Mouse (Mus musculus) retina, adult 2 months (tissue): Measurements from ENCODE around the gene Gm5431.
"Not testable (repeated sequence)": the region's sequence is repeated elsewhere in the genome, so short reads cannot be mapped to it uniquely, and the experiment has no call there.

ENCODE experiments used
- DNase-seq: peaks from one replicate; pipeline ENCODE4 v3.0.0-alpha.2; 2012; ENCODE audit warnings: low read depth, low spot score

The Gm5431 gene

DNA sequence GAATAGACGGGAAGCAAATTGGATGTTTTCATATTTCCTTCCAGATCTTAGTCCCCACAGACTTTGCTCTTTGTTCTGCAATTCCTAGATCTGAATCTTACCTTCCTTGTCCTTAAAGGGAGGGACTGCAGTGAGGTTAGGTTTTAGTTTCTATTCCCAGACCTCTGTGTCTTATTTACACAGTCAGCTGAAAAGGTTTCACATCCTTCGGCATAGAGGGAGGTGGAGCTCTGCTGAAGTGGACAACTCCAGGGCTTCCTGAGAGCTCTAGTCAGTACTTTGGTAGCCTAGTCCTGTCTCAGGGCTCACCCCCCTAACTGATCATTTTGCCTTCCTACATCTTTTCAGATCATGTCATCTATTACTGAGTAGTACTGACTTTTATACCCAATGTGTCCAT lies at the start of gene Gm5431:
Gene Gm5431, minus strand, starts transcription at position 194 of the 400 bp plus-strand sequence.
- DNase-seq, result no peak

DNA sequence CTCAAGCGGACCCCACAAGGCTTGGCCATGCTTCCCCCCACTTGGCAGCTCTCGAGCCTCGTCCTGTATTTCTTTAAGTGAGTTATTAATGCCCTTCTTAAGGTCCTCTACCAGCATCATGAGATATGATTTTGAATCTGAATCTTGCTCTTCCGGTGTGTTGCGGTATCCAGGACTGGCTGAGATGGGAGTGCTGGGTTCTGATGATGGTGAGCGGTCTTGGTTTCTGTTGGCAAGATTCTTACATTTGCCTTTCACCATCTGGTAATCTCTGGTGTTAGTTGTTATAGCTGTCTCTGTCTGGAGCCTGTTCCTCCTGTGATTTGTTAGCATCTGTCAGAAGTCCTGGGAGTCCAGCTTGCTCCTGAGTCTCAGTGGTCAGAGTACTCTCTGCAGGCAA lies 44.1 kb upstream of the Gm5431 start, which contains the start of gene Psme2b:
Gene Psme2b, minus strand, starts transcription at position 101 of the 400 bp plus-strand sequence.
- DNase-seq, result not testable (repeated sequence)

DNA sequence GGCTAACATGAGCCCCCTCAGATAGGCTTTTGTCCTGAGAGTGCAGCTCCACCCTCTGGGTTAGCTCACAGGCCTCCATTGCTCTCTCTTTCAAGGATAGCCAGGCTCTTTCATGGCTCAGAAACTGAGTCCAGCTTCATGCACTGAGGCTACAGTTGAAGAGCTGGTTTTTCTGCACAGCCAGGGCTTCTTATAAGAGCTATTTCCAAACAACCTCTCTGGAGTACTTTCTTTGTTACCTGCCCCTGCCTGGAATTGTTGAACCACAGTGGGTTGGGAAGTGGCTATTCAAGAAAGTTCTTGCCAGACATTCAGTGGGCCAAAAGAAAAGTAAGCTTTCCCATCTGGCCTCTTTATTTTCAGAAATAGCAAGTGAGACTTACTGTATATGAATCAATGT lies 37.3 kb upstream of the Gm5431 start:
- not testable (repeated sequence) for DNase-seq

DNA sequence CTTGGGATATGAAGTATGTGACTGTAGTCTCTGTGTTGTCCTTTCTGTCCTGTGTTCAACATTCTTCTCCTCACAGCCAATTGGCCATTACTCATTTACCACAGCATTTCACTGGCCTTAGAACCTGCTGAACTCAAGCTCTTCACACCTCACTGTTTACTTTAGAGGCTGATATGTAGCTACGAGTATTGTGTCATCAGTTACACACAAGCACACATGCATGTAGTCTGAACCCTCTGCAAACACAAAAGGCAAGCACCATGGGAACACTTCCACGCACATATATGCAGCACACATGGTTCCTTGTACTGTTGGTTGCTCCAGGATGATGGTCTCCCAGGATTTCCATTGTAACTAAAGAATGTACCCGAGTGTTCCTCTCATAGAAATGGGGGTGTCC lies 33.3 kb upstream of the Gm5431 start:
- DNase-seq, result not testable (repeated sequence)

DNA sequence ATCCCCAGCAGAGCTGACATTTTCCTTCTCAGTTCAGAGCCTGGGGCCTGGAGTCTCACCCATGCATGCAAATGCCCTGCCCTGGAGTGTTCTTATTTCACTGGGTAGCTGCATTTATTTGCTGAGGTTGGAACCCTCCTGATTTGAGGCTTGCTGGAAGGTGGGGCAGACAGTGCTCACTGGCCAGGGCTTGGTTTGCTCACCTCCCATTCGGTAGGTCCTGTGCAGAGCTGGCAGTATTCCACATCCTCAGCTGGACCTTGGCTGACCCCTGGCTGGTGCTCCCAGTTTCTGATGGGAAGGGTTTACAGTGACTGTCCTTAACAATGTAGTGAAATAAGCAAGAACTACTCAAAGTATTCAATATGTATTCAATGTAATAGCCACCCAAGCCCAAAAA lies 31.9 kb upstream of the Gm5431 start:
- DNase-seq, result not testable (repeated sequence)

DNA sequence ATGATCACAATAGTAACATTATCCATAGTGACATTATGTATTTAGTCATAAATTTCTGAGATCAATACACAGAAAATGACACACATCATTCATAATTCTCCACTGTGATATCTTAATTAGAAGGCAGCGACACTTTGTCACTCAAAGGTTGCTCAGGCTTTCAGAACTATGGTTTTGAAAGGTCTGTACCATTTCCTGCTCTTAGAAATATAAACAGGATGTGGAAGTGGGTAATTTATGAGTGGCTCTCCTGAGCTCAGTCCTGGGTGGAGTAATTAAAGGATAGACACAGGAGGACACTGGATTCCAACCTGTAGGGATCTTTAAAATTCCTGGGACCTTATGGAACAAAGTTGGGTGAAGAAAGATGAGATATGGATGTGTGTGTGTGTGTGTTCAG lies 31.4 kb upstream of the Gm5431 start:
- not testable (repeated sequence) for DNase-seq

DNA sequence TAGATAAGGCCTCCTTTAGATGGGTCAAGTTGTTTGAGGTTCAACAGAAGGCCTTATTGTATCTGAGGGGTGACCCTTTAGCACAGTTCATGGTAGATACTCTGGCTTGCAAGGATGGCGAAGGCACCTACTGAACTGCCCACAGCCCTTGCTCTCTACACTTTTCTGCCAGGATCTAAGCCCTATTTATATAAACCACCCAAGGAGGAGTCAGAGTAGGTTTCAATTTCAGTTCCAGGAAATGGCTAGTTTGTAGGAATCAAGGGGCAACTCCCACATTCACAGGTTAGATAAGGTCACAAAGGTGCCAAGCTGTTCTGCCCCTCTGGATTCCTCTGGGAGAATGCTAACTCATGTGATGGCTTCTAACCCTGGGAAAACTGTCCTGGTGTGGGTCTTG lies 26.1 kb upstream of the Gm5431 start:
- not testable (repeated sequence) for DNase-seq

DNA sequence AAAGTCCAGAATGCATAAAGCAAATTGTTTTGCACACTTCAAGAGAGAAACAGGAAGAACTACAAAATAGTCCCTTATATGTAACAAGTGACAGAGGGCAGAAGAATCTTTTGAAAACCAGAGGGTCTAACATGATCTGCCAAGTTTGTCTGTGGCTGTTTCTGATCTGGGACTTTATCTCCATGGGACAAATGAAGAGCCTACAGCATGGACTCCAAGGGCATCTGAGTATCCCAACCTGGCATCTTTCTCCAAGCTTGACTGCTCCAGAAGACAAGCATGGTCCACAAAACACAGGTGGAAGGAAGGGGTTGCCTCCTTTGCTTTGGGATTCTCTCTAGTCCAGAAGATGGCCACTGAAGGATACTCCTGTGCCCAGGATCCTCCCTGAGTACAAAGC lies 24.4 kb upstream of the Gm5431 start:
- DNase-seq, result not testable (repeated sequence)

DNA sequence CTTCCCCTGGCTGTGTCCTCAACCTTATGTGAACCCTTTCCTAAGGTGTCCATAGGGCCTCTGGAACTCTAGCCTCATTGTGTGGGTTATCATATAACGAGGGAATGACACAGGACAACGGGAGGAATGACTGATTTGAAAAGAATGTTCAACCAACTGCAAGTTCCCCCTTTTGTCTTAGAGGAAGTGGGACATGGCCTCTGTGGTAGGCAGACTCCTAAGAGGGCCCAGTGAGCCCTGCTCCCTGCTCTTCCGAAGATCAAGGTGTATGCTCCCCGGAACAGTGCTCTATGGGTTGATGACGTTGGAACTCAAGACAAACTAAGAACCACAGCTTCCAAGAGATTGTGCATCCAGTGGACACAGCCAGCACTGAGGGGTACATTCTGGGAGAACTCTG lies 21.8 kb upstream of the Gm5431 start:
- not testable (repeated sequence) for DNase-seq

DNA sequence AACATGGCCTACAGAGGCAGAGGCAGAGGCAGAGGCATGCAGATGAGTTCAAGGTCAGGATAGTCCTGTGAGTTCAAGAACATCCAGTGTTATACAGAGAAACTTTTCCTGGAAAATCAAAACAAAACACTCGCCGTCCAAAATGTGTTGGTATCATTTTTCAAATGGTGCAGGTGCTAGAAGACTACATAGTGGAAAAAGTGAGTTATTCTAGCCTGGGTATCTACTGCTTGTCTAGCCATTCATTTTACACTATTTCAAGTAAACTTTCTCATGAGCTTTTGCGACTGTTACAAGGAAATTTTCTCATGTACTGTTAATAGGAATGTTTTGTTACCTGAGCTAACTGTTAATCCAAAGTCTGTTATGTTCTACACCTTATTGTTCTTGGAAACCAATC lies 16.4 kb upstream of the Gm5431 start:
- no peak for DNase-seq

DNA sequence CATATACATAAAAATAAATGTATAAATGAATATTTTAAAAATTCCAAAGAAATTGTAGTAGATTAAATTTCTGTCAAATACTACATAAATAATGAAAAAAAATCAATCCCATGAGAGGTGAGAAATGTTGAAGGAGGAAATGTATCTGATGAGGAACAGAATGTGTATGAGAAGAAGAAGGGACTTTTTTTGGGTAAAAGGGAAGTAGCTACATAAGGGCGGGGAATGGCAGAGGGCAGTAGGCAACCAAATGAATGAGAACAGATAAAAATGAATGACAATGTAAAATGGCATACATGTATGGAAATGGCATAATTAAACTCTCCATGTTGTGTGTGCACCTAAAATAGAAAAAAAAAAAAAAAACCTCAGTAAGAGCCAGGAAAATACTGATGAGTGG lies 11.6 kb upstream of the Gm5431 start:
- no peak for DNase-seq

DNA sequence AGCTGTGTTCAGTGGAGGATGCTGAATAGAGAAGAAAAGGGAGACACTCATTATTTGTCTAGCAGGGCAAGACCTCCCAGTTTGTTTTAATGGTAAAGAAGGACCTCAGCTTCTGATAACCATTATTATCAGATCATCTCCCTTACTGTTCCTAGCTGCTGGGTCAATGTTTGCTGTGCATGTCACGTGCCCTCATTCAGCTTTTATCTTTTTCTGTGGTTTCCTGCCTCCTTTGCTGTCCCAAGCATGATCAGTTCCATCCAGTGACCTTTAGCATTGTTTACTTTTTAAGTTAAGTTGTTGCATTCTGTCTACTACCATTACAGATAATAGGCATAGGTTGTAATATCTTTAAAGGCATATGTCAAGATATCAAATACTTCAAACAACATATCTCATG lies 6.4 kb upstream of the Gm5431 start:
- DNase-seq, result no peak

DNA sequence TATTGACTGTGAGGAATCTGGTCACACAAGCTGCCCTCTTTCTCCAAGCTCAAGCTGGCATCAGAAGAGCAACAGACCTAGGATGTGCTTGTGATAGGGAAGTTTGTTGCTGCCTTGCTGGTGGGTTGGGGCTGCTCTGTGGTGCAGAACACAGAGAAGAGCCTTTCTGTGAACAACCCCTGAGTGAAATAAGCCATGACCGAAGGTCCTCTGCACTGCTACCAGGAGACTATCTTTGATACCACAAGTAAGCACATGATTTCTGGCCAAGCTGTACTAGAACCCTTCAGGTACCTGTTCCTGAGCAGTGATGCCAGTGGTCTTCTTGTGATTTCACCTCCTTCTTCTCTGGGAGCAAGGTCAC lies 465 bp downstream of the Gm5431 start:
- not testable (repeated sequence) for DNase-seq

DNA sequence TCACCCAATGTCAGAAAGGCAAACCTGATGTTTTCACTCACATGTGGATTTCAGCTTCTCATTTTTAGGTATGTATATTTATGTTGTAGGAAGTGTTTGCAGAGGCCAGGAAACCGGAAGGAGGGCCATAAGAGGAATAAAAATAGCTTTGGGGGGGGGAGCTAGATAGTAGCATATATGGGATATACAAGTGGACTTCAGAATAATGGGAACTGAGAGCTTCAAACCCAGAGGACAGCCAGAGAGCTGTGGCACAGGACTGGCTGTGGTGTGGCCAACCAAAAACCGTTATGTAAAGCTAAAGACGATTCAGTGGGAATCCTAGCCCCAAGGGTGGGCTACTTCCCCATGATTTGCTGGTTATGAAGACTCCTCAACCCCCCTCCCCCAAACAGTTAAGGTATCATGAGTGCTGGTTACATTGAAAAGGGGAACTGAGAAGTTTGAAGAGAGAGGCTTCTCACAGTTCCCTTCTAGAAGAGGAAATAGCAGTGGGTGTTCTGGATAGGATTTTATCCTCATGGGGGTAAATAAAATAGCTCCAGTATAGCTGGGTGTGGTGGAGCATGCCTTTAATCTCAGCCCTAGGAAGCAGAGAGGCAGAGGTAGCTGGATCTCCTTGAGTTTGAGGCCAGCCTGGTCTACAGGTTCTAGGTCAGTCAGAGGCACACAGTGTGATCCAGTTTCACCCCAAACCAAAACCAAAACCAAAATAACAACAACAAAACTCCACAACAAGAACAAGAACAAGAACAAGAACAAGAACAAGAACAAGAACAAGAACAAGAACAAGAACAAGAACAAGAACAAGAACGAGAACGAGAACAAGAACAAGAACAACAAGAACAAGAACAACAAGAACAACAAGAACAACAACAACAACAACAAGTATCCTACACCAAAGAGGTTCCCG lies 1.1 kb downstream of the Gm5431 start:
- not testable (repeated sequence) for DNase-seq

DNA sequence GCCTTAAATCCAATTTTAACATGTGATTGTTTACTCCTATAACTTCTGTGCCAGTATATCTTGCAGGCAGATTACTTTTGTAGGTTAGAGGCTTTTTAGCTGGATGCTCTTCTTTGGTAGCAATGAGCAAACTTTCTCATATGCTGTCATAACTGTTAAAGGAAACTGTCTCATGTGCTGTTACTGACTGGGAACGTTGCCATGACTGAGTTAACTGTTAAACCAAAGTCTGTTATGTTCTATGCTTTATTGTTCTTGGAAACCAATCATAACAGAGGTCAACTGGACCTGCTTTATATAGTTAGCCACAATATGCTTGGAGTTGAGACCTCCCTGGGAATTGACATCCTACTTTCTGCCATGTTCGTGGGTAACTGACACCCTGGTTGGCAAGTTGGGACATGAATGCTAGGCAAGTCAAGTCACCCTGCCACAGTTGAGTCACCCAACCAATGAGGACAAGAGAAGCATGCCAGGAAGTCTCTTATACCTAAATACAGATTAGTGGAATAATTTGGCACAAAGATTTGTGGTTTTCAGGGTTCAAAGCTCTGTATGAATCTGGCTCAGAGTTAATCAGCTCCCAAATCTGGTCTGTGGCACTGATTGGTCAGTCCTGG lies 3.1 kb downstream of the Gm5431 start:
- no peak for DNase-seq

DNA sequence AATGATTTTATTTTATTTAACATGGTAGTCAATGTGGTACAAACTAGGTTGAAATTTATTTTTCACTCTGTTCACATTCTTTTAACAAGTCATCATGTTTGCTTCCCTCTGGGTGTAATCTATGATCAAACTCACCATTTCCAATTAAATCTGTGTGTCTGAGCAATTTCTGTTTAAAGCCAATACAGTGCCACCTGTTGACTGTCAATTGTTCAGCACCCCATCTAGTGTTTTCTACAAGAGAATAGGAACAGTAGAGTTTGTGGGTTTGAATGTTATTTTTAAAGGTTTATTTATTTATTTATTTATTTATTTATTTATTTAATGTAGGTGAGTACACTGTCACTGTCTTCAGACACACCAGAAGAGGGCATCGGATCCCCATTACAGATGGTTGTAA lies 25.3 kb downstream of the Gm5431 start:
- no peak for DNase-seq

DNA sequence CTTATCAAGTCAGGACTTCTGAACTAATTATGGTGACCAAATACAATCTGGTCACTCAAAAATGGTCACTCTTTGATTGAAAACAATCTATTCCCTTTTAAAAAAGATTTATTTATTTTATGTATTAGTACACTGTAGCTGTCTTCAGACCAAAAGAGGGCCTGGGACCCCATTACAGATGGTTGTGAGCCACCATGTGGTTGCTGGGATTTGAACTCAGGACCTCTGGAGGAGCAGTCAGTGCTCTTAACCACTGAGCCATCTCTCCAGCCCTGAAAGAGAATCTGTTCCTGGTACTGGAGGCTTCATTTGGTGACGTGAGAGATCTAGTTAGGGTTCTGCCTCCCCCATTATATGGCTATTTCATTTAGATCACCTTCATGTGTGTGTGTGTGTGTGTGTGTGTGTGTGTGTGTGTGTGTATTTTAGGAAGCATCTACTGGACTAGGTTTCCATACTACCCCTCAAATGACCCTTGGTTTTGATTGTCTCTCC lies 26.6 kb downstream of the Gm5431 start:
- DNase-seq, result not testable (repeated sequence)

DNA sequence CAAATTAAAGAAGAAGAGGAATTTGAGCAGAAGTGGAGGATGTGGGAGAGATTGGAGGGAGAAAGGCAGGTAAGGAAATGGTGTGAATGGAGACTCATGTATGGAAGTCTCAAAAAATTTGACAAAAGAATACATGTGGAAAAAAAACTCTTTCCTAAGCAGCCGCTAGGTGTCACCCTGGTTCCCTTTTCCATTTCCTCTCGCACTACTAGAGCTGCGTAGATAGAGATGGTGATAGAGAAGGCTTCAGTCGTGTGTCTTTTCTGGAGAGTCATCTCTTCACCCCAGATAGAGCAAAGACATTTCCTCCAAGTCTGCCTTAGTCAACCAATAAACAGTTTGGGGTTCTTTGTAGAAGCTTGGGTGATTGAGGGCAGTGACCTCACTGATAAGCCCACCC lies 27.5 kb downstream of the Gm5431 start:
- no peak for DNase-seq

DNA sequence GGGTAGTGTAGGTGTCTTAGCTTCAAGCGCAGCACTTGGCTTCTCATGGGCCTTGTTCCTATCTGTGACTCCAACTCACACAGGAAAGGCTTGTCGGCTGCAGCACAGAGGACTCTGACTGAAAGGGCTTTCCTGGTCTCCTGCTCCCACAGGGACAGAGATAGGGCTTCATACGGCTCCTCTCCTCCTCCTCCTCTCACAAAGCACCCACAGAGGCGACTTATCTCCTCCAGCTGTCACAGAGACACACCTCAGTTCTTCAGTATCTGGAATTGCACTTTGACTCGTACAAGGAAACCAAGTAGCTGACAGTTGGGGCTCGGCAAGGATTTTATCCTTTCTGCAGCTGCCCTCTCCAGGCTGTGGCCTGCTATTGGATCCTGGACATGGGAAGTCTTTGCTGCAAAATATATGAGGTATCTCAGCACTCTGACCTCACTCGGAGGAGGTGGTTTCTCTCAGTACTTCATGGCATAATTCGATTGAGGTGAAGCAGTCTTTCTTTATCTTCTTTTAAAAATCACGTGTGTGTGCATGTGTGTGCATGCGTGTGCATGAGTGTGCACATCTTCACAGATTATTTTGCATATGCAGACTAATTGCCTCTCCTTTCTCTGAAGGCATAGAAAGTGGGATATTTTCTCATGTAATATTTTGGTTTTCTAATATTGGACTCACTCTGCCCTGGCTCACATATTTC lies 28.3 kb downstream of the Gm5431 start:
- no peak for DNase-seq

DNA sequence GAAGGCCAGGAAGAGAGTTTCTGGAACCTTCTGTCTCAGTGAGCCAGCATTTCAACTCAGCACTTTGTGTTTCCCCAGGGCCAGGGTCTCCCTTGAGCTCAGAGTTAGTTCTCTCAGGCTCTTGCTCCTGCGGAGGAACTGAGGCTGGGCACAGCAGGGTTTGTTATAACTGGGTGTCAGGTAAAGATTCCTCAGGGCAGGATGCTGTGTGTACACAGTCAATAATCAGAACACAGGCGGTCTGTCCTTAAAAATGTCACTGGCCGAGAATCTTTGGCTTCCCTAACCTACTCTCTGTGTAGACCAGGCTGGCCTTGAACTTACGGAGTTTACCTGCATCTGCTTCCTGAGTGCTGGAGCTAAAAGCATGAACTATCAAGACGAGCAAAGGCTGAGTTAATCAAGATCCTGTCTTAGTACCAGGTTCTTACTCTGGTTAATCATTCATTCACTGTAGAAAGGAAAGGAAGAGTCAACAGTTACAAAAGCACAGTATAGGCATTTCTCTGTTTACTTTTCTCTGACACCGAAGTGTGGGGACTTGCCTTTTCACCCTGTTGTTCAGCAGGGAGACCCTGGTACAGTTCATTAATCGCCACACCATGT lies 29.2 kb downstream of the Gm5431 start:
- no peak for DNase-seq

DNA sequence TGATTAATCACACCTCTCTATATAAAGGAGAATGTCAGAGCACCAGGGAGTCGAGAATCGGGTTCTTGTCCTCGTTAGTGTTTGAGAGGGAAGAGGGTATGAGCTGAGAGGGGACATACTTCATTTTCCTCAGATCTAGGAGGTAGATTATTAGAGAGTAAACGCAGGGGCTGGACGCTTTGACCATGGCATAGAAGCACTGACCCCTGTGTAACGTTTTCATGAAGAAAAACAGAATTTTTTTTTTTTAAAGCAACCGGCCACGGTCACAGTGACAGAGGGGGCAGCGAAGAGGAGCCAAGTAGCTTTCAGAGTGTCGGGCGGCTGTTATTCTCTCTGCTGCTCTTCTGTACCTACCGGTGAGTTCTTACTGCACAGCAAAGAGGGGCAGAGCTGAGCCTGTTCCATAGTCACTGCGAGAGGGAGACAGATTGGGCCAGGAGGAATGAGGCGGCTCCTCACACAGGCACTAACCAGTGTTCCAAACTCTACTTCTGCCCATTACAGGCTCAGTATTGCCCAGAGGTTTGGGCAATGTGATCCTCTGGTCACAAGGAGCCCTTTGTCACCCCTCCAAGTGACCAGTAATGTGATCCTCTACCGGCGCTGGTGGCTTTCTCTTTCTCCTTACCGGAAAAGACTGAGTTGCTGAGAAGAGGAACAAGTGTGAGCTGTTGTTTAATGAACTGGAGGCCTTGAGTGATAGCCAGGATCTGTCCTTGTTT lies 30.0 kb downstream of the Gm5431 start:
- no peak for DNase-seq
